Mouse (Mus musculus) testis, adult 2 months (tissue): ENCODE measurements around the gene Pard3.

Experiments
- CTCF ChIP-seq: fragments of 200-500 bp; IDR thresholded peaks from 2 replicates; pipeline ENCODE4 v1.5.1; 2012; ENCODE audit warnings: low read depth, mild to moderate bottlenecking, inconsistent platforms, low read length, moderate library complexity; ENCODE audit not compliant: control insufficient read depth, insufficient read depth, insufficient replicate concordance
- POLR2A ChIP-seq: fragments of 200-500 bp; IDR thresholded peaks from 2 replicates; pipeline ENCODE4 v1.6.1; 2012; ENCODE audit warnings: low read depth, mild to moderate bottlenecking, inconsistent platforms, low read length, moderate library complexity; ENCODE audit not compliant: control insufficient read depth

DNA sequence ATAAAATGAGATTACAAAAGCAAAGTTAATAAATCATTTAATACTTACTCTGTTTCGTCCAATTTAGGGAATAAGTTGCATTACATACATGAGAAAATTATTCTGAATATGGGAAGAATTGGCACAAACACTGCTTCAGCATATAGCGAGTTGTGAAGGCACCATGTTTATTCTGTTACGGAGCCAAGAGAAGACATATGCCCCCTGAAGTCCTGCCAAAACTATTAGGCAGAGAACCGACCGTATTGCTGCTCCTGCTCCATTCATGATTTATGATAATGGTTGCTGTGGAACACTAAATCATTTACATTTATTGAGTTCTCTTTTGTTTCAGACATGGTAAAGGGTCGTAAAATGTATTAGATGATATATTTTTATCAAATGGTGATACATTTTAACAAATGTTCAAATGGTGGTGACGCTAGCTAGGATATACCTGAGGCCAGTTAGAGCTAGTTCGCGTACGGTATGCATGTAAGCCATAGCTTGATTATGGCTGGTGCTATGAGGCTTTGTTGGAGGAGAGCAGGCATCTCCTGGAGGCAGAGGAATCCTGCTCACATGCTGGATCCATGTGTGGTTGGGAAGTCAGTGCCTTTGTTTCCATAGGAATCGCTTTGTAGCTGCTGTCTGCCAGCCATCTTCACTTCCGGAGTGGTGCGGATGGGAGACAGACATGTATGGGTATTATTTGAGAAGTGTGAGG is 360.7 kb downstream of the Pard3 start:
- TF ChIP-seq CTCF: no peak
- TF ChIP-seq POLR2A: no peak
